Mouse (Mus musculus) right cerebral cortex, postnatal 4 days (tissue): ENCODE data around the gene Lrrc55.
"Not testable (repeated sequence)": the region's sequence is repeated elsewhere in the genome, so short reads cannot be mapped to it uniquely, and the experiment has no call there.

Source experiments
- DNase-seq: peaks from one replicate; pipeline ENCODE4 v3.0.0-alpha.2; 2022

The Lrrc55 gene

DNA sequence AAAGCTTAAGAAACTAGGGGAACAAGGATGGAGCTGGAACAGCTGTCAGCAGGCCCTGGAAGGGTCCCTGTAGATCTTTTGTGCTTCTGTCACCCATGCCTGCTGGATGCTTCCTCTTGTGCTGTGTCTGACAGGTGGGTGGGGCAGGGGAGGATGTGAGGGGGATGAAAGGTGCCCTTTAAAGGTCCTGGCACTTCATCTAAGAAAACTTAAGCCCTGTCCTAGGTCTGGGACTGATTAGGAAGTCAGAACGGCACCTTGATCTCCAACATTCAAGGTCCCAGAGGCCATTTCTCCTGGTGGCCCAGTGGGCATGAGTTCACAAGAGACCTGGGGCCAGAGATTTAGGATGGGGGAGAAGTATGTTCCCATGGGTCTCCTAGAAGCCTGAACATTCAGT is at the start of gene Lrrc55:
Gene Lrrc55, minus strand, starts transcription at position 297 of the 400 bp plus-strand sequence.
- no peak for DNase-seq

DNA sequence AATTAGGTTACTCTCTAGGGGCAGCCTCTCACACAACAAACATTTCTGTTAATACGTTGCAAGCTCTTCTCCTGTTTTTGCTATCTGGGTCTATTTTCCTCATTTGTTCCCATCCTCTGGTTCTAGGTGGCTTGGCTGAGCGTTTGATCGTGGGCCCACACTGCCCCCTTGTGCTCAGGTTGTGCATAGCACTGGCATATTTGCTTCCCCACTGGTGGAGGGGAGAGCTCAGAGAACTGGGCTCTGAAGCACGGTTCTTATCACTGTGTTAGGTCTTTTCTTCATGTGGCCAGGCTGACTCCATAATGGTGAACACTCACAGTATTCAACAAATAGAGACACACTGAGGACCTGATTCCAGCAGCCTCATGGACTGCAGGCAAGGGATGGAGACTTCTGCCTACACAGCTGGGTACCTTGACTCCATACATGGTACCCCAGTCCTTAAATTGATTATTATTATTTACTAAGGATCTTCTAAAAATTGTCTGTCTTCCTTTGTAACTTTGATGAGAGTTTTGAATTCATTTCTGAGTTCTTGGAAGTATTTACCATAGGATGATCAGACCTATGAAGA is 49.6 kb upstream of the Lrrc55 start:
- peak; percentile 86 for DNase-seq

DNA sequence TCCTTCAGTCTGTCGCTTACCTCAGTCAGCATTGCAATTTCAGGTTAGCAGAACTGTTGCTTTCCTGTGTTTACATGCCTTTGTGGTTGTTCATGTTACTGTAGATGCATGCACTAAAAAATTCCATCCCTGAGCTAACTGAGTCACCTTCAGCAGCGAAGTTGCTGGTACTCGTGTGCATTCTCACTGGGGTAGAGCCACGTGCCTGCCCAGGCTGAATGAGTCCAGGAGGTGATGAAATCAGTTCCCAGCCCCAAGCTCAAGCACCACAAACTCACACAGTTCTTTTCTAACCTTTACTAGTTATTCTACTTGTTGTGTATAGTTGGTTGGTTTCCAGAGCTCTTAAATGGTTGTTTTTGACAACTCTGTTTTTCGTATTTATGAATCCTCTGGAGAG is 48.7 kb upstream of the Lrrc55 start:
- no peak for DNase-seq

GRCm38 (mm10) chr2:85238068-85238667 is 41.2 kb upstream of the Lrrc55 start:
- no peak for DNase-seq

GRCm38 (mm10) chr2:85237231-85237630 is 40.2 kb upstream of the Lrrc55 start:
- not testable (repeated sequence) for DNase-seq

GRCm38 (mm10) chr2:85230771-85231511 is 33.9 kb upstream of the Lrrc55 start:
- DNase-seq = no peak

- no peak for DNase-seq
Observed at GRCm38 (mm10) chr2:85229606-85230005, 32.6 kb upstream of the Lrrc55 start.

DNA sequence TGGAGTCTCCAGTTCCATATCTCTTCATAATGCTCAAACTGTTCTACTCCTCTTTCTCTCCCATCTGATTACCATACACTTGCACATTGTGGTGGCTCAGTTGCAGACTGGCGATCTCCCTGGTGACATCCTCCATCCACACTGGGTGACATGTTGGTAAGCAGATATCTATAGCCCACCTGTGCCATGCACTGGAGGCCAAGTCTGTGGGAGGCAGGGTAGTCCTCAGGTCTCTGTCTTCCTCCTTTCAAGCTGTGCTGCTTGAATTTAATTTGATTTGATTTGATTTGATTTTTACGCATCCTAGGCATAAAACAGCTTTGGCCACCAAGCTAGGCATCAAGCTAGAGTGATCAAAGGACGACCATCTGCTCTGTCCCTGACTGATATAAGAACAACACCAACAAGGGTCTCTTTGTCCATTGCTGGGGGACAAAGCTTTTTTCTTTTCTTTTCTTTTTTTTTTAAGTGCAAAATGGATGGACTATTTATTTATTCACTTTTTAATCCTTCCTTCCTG is 30.9 kb upstream of the Lrrc55 start:
- no peak for DNase-seq

- DNase-seq = no peak
Observed at GRCm38 (mm10) chr2:85224221-85225179, 27.5 kb upstream of the Lrrc55 start.

- DNase-seq = no peak
Observed at GRCm38 (mm10) chr2:85216606-85217005, 19.6 kb upstream of the Lrrc55 start.

DNA sequence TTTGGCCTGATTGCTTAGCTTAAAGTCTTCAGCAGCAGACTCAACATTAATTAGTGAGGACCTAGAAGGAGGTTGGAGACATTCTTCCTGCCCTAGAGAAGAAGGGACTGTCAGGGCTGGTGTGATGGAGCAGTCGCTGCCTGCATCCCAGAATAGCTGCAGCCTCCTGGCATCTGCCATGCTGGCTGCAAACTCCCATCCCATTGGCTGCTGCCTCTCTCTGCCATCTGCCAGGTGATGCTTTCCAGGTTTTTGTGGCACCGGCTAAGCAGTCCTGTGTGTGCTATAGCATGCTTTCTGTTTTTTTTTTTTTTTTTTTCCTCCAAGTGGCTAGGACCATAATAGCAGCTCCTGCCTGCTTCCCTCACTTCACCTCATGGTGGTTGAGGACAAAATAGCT is 16.7 kb upstream of the Lrrc55 start:
- peak; percentile 42 for DNase-seq

DNA sequence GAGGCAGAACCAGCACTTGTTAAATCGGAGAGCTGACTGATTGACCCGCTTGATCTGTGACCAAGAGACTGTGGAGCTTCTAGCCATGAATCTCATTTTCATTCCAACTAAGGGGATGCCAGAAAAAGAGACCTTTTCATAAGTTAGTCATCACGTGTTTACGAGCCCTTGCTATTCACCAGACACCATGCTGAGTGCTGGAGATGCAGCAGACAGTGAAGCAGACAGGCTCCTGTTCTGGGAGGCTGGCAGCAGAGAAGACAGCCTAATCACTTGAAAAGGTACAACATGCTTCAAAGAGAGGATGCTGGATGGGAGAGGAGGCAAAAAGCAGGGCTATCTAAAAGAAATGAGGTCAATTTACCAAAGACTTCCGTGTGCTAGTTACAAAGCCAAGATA is 12.3 kb upstream of the Lrrc55 start:
- no peak for DNase-seq

GRCm38 (mm10) chr2:85205170-85205569 is 8.2 kb upstream of the Lrrc55 start:
- DNase-seq = no peak

DNA sequence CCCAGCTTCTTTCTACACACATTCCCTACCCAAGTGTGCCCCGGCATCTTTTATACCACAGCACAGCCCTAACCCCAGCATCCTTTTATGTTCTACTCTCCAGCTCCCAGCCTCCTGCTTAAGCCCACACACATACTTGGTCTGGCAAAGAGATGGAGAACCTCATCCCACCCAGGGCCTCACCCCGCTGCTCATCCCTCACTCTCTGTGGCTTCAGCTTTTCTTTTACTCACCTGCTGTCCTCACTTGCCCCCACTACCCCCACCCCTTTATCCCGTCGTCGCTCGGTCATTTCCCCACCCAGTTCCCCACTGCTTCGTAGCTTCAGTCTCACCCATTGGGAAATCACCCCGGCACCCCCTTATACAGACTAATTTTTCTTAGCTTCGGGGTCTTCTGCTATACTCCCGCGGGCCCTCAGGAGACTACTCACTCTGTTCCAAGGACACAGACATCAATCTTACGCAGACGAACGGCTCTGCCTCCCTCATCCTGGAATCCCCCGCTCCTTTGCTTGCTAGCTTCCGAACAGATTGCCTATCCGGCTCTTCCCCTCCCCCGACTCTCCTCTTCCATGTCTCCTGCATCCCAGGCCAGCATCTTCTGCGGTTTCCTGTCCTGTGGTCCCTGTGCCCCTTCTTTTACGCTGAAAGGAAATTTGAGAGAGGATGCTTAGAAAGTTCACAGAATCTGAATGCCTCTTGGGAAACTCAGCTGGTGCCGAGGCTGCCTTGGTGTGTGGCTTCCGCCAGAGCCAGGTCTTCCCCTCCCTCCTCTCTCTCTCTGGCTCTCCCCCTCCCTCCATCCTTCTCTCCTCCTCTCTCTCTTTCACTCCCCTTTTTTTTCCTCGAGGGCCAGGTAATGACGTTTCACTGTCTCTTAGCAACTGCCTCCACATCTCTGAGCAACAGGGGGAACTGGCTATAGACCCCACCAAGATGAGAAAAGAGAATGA is 1.3 kb upstream of the Lrrc55 start:
- DNase-seq = peak; percentile 48

DNA sequence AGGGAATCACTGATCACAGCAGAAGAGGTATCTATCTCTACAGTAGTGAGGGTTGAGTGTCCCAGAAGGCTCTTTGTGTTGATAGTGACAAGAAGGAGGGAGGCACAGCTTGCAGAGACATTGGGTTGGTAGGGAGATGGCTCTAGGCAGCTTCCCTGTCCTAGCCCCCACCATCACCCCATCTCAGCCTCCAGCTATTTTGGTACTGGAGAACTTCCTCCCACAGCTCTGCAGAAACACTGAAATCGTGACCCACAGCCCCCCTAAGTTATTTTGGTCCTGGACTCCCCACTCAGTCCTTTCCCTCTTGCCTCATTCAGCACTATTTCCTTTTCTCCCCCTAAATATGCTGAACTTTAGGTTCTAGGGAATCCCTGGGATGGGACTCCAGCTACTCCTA is 2.4 kb downstream of the Lrrc55 start:
- DNase-seq = no peak

DNA sequence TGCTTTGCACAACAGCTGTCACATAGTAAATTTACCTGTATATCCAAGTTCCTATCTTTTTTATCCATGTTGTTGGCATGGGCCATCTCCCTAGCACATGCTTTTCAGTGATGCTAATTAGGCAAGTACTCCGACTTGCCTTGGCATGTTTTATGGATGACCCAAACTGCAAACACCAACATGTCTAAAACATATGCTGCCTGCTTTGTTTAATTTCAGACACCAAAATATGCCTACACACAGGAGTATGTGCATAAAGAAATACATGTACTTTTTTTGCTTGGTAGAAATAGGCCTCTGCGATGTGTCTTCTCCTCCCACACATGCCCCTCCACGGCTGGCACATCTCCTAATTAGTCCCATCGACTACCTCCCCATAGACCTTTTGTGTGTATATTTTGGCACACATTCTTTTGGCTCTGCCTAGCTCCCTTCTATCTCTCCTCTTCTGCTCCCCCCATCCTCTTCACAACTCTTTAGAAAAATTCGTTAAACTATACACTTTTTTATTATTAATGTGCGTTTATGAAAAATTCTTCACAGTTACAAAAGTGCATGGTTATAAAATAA is 9.3 kb downstream of the Lrrc55 start:
- DNase-seq = no peak

GRCm38 (mm10) chr2:85178139-85178800 is 18.7 kb downstream of the Lrrc55 start:
- DNase-seq = no peak

DNA sequence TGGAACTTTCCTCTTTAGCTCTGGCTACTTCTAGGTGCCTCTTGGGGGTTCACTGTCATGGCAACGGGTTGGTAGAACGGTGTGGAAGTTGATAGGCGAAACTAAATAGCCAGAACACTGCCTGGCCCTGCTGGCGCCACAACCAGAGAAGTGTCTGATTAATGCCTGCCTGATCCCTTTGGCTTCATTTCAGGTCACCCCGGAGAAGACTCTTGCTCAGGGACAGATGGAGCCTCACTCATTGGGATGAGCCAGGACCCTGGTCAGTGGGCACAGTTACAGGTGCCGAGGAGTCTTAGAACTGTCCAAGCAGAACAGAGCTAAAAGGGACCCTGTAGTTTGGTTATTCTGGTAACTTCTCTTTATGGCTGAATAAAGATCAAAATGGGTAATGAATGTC is 23.5 kb downstream of the Lrrc55 start:
- DNase-seq = no peak

DNA sequence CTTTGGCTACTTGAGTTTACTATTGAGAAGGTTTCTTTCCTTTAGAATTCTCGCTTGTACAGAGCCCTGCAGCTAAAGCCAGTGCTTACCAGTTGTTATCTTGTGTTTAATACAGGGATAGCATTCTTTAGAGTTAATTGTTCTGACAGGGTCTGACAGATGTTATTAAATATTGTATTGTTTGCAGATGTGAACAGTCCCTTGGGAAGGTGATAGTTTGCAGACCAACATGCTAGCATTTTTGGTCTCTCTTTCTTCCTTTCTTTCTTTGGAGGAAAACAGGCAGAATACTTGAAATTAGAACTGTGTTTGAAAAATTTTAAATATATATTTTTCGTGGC is 24.3 kb downstream of the Lrrc55 start:
- DNase-seq = no peak

DNA sequence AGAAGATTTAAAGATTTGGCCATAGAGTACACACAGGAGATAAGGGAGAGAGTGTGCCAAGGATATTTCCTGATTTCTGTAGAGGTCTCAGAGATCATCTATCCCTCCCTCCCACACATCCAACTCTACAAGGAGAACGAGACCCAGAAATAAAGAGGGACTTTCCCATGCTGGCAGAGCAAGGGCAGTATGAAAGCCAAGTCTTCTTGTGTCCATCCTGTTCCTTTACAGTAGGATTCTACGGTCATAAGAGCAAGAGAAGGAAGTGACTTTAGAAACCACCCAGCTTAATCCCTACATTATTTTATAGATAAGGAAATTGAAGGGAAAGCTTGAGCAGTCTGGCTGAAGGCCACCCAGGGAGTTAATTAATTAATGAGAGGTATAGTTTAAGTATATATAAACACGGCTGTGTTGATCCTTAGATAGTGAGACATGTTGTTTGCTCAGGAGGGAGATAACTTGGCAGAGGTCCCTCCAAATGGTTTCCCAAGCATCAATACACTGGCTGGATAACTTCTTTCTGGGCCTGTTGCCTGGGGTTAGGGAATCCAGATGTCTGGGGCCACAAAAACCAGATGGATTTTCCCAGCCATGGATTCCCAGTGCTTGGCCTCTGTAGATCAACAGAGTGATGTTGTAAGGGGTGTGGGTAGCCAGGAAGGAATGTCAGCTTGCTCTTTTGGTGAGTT is 24.8 kb downstream of the Lrrc55 start:
- DNase-seq = no peak
